Mouse (Mus musculus): ENCODE measurements at regions not wholly inside any gene's neighbourhood (a gene's known extent, or its start where the extent isn't known, plus 50 kb on each side); places are given as distances from the start of the nearest gene placed in this dataset.
"Not testable (repeated sequence)": the region's sequence is repeated elsewhere in the genome, so short reads cannot be mapped to it uniquely, and the experiment has no call there.

DNA sequence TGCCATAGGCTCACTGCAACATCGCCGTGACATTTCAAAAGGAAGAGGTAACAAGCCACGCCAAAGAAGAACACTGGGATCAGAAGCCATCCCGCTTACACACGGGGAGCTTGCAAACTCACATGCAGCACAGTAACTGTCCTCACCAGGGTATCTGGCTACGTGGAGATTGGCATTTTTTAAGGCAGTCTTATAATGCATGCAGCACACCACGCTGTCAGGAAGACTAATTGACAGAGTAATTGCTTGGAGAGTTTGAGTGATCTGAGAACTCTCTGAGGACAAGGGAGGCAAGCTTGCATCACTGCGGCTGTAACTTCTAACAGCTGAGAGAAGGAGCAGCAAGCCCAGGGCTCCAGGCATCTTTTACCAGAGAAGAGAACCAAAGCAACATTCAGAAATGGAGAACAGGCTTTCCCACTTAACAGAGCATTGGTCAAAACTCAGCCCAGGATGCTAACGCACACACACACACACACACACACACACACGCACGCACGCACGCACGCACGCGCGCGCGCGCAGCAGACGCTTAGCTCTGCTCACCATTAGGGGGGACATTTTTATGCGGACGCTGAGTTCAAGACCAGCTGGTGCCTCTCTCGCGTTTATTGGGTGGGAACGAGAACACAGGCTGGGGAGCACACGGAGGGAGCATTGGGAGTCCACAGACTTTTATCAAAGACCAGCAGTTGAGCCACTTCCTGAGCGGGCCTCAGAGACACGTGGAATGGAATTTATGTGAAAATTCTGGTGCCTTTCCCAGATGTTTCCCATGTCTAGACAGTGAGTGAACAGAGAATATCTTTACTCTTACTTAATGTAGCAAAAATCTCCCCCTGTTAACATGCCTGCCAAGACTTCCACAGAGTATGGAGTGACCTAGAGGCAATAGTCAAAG lies 66.6 kb downstream of the 1700129C05Rik start:
- no peak overlapping the region for H3K27ac ChIP-seq
- intact Hi-C loops (cut with DNase I), result no loop called here
- DNase-seq (ENCODE audit: extremely low spot score in 1 of 2, low spot score in 2 of 2), result no peak
- TF ChIP-seq CTCF (IDR thresholded peaks at IDR 0.05), result no peak
- no peak overlapping the region for H3K4me3 ChIP-seq

- no peak for TF ChIP-seq CTCF (IDR thresholded peaks at IDR 0.05)
- intact Hi-C loops (cut with DNase I), result no loop called here
- DNase-seq (ENCODE audit: extremely low spot score in 1 of 2, low spot score in 2 of 2), result no peak
- Histone ChIP-seq H3K27ac (no peak overlapping the region), H3K4me3 (no peak overlapping the region)
These were observed 70.2 kb downstream of the 1700129C05Rik start for GRCm38 (mm10) chr14:59072323-59073039.

- Histone ChIP-seq H3K4me3 (no peak overlapping the region), H3K27ac (no peak overlapping the region)
- intact Hi-C loops (cut with DNase I), result no loop called here
- TF ChIP-seq CTCF (IDR thresholded peaks at IDR 0.05), result no peak
- no peak for DNase-seq (ENCODE audit: extremely low spot score in 1 of 2, low spot score in 2 of 2)
These were observed 72.6 kb downstream of the 1700129C05Rik start for GRCm38 (mm10) chr14:59070056-59070455.

DNA sequence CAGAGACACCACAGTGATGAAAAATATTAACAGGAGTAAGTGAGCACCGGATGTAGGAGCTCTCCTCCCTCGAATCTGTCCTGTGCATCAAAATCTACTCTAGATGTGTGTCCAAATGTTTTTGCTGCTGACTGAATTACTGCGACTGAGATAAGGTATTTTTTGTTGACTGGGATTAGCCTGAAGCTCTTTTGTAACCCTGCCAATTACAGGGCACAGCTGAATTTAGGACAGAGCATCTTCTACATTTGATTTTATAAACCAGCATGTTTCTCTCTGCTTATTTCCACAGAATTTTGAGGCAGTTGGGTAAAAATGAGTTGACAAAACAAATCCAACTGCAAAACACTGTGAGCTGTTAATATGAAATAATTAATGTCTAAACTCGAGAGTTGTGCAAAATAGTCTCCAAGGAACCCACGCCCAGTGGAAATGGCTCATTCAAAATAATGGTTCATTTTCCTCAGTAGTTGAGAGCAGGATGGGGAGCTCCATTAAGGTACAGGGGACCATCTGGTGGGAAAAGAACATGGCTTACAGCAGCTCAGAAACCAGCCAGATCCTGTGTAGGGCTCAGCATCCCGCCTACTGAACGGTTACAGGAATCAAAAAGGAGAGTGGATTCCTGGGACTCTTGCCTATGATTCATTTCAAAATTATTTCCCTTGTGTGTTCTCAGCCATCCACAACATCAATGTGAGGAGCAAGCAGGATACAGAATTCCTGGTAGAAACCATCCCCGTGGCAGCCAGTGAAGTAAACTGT lies 76.1 kb downstream of the 1700129C05Rik start:
- no peak for TF ChIP-seq CTCF (IDR thresholded peaks at IDR 0.05)
- no peak for DNase-seq (ENCODE audit: extremely low spot score in 1 of 2, low spot score in 2 of 2)
- intact Hi-C loops (cut with DNase I), result no loop called here

DNA sequence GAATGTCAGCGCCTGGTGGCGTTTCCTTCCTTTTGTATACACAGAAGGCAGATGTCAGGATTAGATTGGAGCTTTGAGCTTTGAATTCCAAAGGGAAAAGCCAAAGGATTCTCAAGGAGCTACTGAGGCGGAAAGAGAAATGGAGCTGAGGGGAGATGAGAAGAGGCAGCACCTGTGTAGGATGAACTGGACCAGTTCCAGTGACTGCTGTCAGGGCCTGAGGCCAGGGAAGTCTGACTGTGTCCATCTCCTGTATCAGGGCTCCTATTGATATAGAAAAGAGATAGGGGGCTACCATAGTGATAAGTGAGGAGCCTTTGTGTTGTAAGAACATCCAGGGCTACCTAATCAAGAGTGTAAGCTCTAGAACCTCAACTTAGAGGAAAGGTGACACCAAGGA lies 79.5 kb downstream of the 1700129C05Rik start:
- Histone ChIP-seq H3K4me3 (no peak overlapping the region), H3K27ac (no peak overlapping the region)
- DNase-seq (ENCODE audit: extremely low spot score in 1 of 2, low spot score in 2 of 2), result no peak
- intact Hi-C loops (cut with DNase I), result no loop called here
- no peak for TF ChIP-seq CTCF (IDR thresholded peaks at IDR 0.05)

More for the DNA sequence above, 76.1 kb downstream of the 1700129C05Rik start:
- no peak overlapping the region for H3K4me3 ChIP-seq
- no peak overlapping the region for H3K27ac ChIP-seq

DNA sequence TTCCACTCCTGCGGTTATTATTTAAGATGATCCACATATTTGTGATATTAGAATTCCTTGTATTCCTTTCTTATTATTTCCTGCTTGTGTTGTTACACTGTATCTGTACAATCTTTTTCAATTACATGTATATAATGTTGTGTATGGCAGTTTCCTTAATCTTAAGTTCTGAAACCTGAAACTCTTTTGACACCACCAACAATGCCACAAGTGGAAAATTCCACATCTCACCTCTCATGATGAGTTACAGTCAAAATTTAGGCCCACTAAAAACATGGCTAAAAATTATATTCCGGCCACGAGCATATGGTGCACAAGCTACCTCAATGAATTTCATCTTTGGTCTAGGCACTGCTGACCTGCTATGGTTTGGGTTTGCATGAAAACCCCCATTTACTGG lies 85.9 kb downstream of the 1700129C05Rik start:
- intact Hi-C loops (cut with DNase I), result no loop called here
- no peak overlapping the region for H3K27ac ChIP-seq
- TF ChIP-seq CTCF (IDR thresholded peaks at IDR 0.05), result no peak
- no peak for DNase-seq (ENCODE audit: extremely low spot score in 1 of 2, low spot score in 2 of 2)
- H3K4me3 ChIP-seq, result no peak overlapping the region

DNA sequence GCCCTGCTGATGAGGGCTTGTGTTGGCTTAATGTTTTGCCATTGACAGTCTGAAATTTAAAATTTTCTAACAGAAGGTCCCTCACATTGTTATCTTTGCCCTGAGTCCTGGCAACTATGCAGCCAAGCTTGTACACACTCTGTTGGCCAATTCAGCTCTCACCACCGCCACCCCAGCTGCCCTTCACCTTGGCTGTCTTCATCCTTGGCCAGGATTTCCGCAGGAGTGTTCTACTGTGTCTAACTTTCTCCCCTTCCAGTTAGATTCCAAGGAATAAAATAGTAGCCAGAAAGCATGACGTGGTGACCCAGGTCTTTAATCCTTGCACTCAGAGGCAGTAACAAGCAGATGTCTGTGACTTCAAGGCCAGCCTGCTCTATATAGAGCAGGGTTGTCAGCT lies 87.4 kb downstream of the 1700129C05Rik start:
- TF ChIP-seq CTCF (IDR thresholded peaks at IDR 0.05), result no peak
- no peak for DNase-seq (ENCODE audit: extremely low spot score in 1 of 2, low spot score in 2 of 2)
- no peak overlapping the region for H3K4me3 ChIP-seq
- intact Hi-C loops (cut with DNase I), result no loop called here
- H3K27ac ChIP-seq, result no peak overlapping the region

DNA sequence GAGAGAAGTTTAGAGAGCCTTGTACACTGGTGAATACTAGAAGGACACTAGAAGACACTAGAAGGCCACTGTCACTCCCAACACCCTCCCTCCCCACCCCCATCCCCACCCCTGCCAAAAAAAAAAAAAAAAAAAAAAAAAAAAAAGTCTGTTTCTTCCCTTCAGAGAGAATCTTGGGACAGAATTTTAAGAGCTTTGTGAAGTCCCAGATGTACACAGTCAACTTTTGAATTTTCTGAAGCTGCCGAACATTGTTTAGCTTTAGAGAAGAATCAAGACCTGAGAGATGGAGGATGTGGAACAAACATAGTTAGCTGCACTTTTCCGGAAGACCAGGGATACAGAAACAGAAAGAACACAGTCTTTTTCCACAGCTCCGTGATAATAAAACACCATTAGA lies 90.3 kb downstream of the 1700129C05Rik start:
- H3K27ac ChIP-seq, result no peak overlapping the region
- no peak for TF ChIP-seq CTCF (IDR thresholded peaks at IDR 0.05)
- H3K4me3 ChIP-seq, result no peak overlapping the region
- intact Hi-C loops (cut with DNase I), result no loop called here
- no peak for DNase-seq (ENCODE audit: extremely low spot score in 1 of 2, low spot score in 2 of 2)

GRCm38 (mm10) chr14:59051478-59051879 lies 91.2 kb downstream of the 1700129C05Rik start:
- intact Hi-C loops (cut with DNase I), result no loop called here
- TF ChIP-seq CTCF (IDR thresholded peaks at IDR 0.05), result no peak
- Histone ChIP-seq H3K27ac (no peak overlapping the region), H3K4me3 (no peak overlapping the region)
- DNase-seq (ENCODE audit: extremely low spot score in 1 of 2, low spot score in 2 of 2), result no peak

- DNase-seq (ENCODE audit: extremely low spot score in 1 of 2, low spot score in 2 of 2), result no peak
- no peak overlapping the region for H3K27ac ChIP-seq
- intact Hi-C loops (cut with DNase I), result no loop called here
- H3K4me3 ChIP-seq, result no peak overlapping the region
- TF ChIP-seq CTCF (IDR thresholded peaks at IDR 0.05), result no peak
These were observed 97.0 kb downstream of the 1700129C05Rik start for GRCm38 (mm10) chr14:59045687-59046086.

DNA sequence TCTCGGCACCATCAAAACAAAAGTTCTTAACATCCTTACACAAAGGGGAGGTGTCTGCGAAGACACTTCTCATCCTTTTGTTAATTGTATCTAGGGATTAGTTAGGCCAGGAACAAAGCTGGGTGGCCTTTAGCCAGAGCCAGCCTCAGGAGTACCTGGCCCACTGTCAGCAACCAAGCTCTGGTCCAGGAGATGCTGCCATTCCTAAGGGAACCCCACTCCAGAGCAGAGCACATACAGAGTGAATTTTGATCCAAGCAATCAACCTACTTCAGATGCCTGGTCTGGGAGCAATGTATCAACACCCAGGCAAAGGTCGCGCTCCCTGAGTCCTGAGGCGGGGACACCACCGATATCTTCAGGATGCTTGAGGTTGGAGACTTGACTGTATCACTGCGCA lies 97.5 kb downstream of the 1700129C05Rik start:
- Histone ChIP-seq H3K4me3 (no peak overlapping the region), H3K27ac (no peak overlapping the region)
- no peak for TF ChIP-seq CTCF (IDR thresholded peaks at IDR 0.05)
- no peak for DNase-seq (ENCODE audit: extremely low spot score in 1 of 2, low spot score in 2 of 2)
- intact Hi-C loops (cut with DNase I), result no loop called here

DNA sequence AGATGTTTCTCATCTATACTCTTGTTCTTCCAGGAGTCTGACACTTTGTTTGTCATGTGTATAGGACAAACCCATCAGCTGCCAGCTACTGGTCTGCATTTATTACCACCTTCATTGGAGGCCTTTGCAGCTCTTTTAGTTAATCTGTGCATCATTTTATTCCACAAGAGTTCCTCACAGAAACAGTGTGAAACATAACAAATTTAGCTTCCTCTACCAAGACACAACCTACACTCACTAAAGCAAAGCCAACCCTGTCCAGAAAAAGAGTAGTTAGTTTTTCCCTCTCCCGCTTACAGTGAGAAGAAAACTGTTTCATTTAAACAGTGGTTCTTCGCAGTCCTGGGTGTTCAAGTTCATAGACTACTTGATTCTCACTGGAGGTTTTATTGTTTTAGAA lies 100.5 kb downstream of the 1700129C05Rik start:
- no peak for TF ChIP-seq CTCF (IDR thresholded peaks at IDR 0.05)
- Histone ChIP-seq H3K4me3 (no peak overlapping the region), H3K27ac (no peak overlapping the region)
- intact Hi-C loops (cut with DNase I), result no loop called here
- no peak for DNase-seq (ENCODE audit: extremely low spot score in 1 of 2, low spot score in 2 of 2)

DNA sequence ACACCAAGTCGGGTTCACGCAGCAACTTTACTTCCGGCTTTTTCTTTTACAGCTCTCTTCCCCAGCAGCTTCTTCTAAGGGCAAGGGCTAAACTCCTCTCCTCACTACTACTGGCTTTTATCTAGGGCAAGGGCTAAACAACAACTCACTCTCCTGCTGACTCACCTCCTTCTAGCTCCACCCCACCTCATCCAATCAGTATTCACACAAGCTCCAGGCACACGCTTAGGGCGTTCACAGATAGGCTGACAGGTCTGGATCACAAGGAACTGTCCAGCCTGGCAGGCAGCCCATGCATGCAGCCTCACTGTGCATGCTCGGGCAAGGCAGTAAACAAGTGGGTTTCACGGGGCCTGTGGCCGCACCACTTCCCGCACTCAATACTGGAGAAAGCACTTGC lies 116.9 kb downstream of the 1700129C05Rik start:
- H3K27ac ChIP-seq; intact Hi-C loops (cut with DNase I); H3K4me3 ChIP-seq; DNase-seq (ENCODE audit: extremely low spot score in 1 of 2, low spot score in 2 of 2): not testable (repeated sequence)

Data from left cerebral cortex, adult 2 months (tissue).